Mouse (Mus musculus): ENCODE measurements around the gene Gpd1l.

GRCm38 (mm10) chr9:114948395-114948794, 14.6 kb upstream of the Gpd1l start:
- TF ChIP-seq FOSL1 (IDR thresholded peaks at IDR 0.05; ENCODE audit: insufficient read depth, low read length, poor library complexity, severe bottlenecking): no peak
- TF ChIP-seq CTCF (IDR thresholded peaks at IDR 0.05; ENCODE audit: control insufficient read depth, insufficient read depth, insufficient read length): no peak
- TF ChIP-seq MYOD1 (IDR thresholded peaks at IDR 0.05; ENCODE audit: control insufficient read depth, insufficient read length, low read depth): no peak
- TF ChIP-seq USF1 (IDR thresholded peaks at IDR 0.05; ENCODE audit: low read depth): no peak
